Mouse (Mus musculus) midbrain, embryonic 15.5 days (tissue): Measurements from ENCODE around the gene Ncl. TPM values are rescaled to one million over a fixed set of nuclear protein-coding genes. Genes with fewer than 3 reads are reported as not detected.

Source experiments
- ATAC-seq: fragments of 200-750 bp; cut with Nextera tagmentation; replicated peaks from 2 replicates; pipeline ENCODE4 v1.8.0; 2017; ENCODE audit warnings: moderate TSS enrichment
- H3K27ac ChIP-seq: fragments of 300-500 bp; sonication (generic); 2 replicates; pipeline ENCODE4 v1.5.1; 2015; ENCODE audit warnings: mild to moderate bottlenecking, inconsistent platforms
- H3K27me3 ChIP-seq: fragments of 300-500 bp; sonication (generic); replicated peaks from 2 replicates; pipeline ENCODE4 v1.6.1; 2015; ENCODE audit warnings: inconsistent platforms
- H3K36me3 ChIP-seq: fragments of 300-500 bp; sonication (generic); replicated peaks from 2 replicates; pipeline ENCODE4 v1.6.1; 2015; ENCODE audit warnings: inconsistent platforms
- H3K4me1 ChIP-seq: fragments of 300-500 bp; sonication (generic); 2 replicates; pipeline ENCODE4 v1.6.1; 2015; ENCODE audit warnings: inconsistent platforms
- H3K4me2 ChIP-seq: fragments of 300-500 bp; sonication (generic); 2 replicates; pipeline ENCODE4 v1.6.1; 2015; ENCODE audit warnings: inconsistent platforms, mild to moderate bottlenecking, moderate library complexity
- H3K4me3 ChIP-seq: fragments of 300-500 bp; sonication (generic); 2 replicates; pipeline ENCODE4 v1.5.1; 2015; ENCODE audit warnings: mild to moderate bottlenecking, inconsistent platforms
- H3K9ac ChIP-seq: fragments of 300-500 bp; sonication (generic); 2 replicates; pipeline ENCODE4 v1.6.1; 2015; ENCODE audit warnings: mild to moderate bottlenecking, inconsistent platforms
- H3K9me3 ChIP-seq: fragments of 300-500 bp; sonication (generic); 2 replicates; pipeline ENCODE4 v1.6.1; 2016; ENCODE audit warnings: inconsistent platforms
- WGBS: fragments of 180-500 bp; shearing (Covaris S2); methylation state at CpG from one replicate; pipeline ENCODE4 v1.1.7; 2015; ENCODE audit warnings: mixed read lengths; 5-methylcytosine and 5-hydroxymethylcytosine counted together
- polyA plus RNA-seq: library from polyadenylated mRNA; unstranded; fragments of >200 nt; fragmentation: Nextera tagmentation; extraction: Ambion mirVana; gene quantifications from 2 replicates; pipeline ENCODE4 v1.2.1, GENCODE M21; 2015

Ncl gene
- polyA plus RNA-seq, 1 experiment from 2014 or later = 193 TPM

DNA sequence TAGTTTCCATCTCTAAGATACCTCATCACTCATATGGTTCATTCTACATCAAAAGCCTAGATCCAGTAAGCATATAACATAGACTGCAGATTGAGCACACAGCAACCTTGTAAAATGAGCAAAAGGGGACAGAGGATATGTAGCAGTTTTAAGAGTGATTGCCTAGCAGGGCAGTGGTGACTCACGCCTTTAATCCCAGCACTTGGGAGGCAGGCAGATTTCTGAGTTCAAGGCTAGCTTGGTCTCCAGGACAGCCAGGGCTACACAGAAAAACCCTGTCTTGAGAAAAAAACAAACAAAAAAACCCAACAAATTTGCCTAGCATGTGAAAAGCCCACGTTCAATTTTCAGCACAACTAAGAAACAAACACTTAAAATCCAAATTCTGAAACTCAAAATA, 5.0 kb downstream of the Ncl start:
- Histone ChIP-seq H3K9ac (no peak overlapping the region), H3K27me3 (no peaks in the 10 kb centered on the region), H3K4me3 (no peak overlapping the region), H3K4me2 (no peak overlapping the region), H3K27ac (no peak overlapping the region), H3K36me3 (peaks cover 73% of the 10 kb centered on the region), H3K4me1 (peaks cover 14% of the 10 kb centered on the region), H3K9me3 (no peaks in the 10 kb centered on the region)
- no peak for ATAC-seq
- WGBS = 87% methylated on average over 2 of the region's 2 CpGs

DNA sequence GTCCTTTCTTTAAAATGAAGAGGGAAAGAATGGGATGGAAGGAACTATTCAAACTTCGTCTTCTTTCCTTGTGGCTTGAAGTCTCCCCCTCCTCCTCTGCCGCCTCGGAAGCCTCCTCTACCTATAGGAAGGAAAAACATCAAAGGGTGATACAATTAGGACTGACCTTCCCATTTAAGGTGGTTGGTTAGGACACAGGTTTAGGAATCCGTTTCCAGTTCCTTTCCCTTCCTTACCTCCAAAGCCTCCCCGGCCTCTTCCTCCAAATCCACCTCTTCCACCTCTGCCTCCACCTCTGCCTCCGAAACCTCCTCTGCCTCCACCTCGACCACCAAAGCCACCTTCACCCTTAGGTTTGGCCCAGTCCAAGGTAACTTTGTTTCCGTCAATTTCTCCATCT, 8.6 kb downstream of the Ncl start:
- Histone ChIP-seq H3K4me2 (no peak overlapping the region), H3K9ac (no peak overlapping the region), H3K9me3 (no peaks in the 10 kb centered on the region), H3K4me3 (no peak overlapping the region), H3K27ac (no peak overlapping the region), H3K27me3 (no peaks in the 10 kb centered on the region), H3K36me3 (peaks cover 78% of the 10 kb centered on the region), H3K4me1 (no peaks in the 10 kb centered on the region)
- no peak for ATAC-seq
- 90% methylated on average over 8 of the region's 8 CpGs for WGBS

DNA sequence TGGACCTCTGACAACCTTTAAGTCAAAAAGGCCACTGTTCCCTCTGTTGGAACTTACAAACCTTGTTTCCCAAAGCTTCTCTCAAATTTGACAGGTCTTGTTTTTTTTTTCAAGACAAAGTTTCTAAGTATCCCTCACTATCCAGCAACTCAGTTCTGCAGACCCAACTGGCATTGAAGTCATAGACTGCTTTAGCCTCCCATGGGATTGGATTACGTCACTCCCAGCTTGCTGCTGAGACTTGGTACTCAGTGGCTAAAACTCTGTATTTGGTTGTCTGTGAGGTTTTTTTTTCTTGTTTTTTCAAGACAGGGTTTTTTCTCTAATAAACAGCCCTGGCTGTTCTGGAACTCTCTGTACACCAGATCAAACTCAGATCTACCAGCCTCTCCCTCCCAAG, 9.5 kb downstream of the Ncl start:
- H3K4me2 ChIP-seq = no peak overlapping the region
- no peak for ATAC-seq
- no peak overlapping the region for H3K9ac ChIP-seq
- H3K27me3 ChIP-seq = no peaks in the 10 kb centered on the region
- no peak overlapping the region for H3K4me3 ChIP-seq
- no peak overlapping the region for H3K27ac ChIP-seq
- WGBS = 86% methylated on average over 1 of the region's 1 CpGs
- H3K9me3 ChIP-seq = no peaks in the 10 kb centered on the region
- H3K36me3 ChIP-seq = peaks cover 69% of the 10 kb centered on the region
- H3K4me1 ChIP-seq = no peaks in the 10 kb centered on the region

DNA sequence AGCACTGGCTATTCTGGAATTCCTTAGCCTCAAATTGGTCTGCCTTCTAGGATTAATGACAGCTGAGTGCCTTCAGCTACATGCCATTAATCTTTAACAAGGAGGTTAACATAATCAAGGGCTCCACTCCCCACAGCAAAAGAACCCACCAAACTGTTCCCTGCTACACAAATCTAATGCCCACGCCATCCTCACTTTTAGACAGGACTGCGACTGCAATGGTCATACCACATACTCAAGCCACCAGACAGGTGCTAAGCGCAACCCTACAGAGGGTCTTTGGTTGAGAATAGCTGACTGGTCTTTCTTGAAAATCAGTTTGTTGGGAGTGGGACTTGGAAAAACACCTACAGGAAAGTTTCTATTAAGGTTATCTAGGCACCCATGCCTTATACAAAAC, 10.0 kb downstream of the Ncl start:
- Histone ChIP-seq H3K36me3 (peaks cover 64% of the 10 kb centered on the region), H3K9ac (no peak overlapping the region), H3K27me3 (no peaks in the 10 kb centered on the region), H3K4me3 (no peak overlapping the region), H3K9me3 (no peaks in the 10 kb centered on the region), H3K4me2 (no peak overlapping the region), H3K4me1 (no peaks in the 10 kb centered on the region), H3K27ac (no peak overlapping the region)
- ATAC-seq = no peak
- WGBS = 93% methylated on average over 3 of the region's 3 CpGs

DNA sequence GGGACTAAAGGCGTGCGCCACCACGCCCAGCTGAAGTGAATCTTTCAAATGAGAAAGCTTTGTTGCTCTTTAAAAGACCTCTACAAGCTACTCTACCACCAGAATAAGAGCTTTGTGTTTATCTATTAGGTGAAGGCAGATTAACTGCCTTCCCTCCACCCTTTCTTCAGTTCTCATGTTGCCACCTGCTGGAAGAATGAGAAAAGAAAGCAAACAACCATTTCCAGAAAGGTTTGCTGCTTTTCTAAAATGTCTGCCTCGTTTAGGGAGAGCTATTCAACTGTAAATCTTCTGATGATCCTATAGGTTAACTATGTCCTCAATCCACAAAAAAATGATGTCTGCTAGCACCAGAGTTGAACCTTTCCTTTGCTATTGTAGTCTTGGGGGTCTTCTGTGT, 10.4 kb downstream of the Ncl start:
- no peak overlapping the region for H3K27ac ChIP-seq
- H3K4me3 ChIP-seq = no peak overlapping the region
- no peaks in the 10 kb centered on the region for H3K9me3 ChIP-seq
- no peak overlapping the region for H3K9ac ChIP-seq
- H3K36me3 ChIP-seq = peaks cover 60% of the 10 kb centered on the region
- WGBS = 73% methylated on average over 4 of the region's 4 CpGs
- H3K4me1 ChIP-seq = no peaks in the 10 kb centered on the region
- H3K4me2 ChIP-seq = no peak overlapping the region
- no peak for ATAC-seq
- no peaks in the 10 kb centered on the region for H3K27me3 ChIP-seq

DNA sequence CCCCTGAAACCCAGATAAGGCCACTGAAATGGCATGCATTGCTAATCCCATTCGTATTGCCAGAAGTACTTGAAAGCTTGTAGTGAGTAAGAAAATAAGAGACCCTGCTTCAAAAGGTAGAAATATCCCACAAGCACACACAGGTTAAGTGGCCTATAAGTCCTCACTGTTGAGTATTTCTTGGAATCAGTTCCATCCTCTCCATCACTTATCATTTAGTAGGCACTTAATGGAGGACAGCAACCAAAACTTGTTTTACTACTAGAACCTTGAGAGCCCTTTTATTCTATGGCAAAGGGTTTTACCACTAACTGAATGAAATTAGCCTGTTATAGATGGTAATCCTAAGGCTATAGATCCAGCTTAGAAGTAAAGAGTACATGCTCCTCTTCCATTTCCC, 11.1 kb downstream of the Ncl start:
- no peaks in the 10 kb centered on the region for H3K9me3 ChIP-seq
- 67% methylated on average over 1 of the region's 1 CpGs for WGBS
- H3K27me3 ChIP-seq = no peaks in the 10 kb centered on the region
- no peak overlapping the region for H3K4me3 ChIP-seq
- no peak overlapping the region for H3K4me2 ChIP-seq
- no peak for ATAC-seq
- H3K9ac ChIP-seq = no peak overlapping the region
- no peaks in the 10 kb centered on the region for H3K4me1 ChIP-seq
- peaks cover 53% of the 10 kb centered on the region for H3K36me3 ChIP-seq
- no peak overlapping the region for H3K27ac ChIP-seq

DNA sequence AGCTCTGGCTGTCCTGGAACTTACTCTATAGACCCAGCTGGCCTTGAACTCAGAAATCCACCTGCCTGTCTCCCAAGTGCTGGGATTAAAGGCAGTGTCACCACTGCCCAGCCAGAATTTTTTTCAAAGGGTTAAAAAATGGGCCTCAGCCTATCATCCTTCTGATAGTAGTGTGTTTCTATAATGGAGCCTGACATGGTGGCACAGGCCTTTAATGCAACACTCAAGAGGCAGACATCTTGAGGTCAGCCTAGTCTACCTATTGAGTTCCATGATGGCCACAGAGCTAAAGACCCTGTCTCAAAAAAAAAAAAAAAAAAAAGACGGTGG, 11.5 kb downstream of the Ncl start:
- Histone ChIP-seq H3K9me3 (no peaks in the 10 kb centered on the region), H3K4me3 (no peak overlapping the region), H3K9ac (no peak overlapping the region), H3K4me2 (no peak overlapping the region), H3K27me3 (no peaks in the 10 kb centered on the region), H3K4me1 (no peaks in the 10 kb centered on the region), H3K27ac (no peak overlapping the region), H3K36me3 (peaks cover 50% of the 10 kb centered on the region)
- no peak for ATAC-seq
- WGBS = 43% methylated on average over 1 of the region's 1 CpGs

DNA sequence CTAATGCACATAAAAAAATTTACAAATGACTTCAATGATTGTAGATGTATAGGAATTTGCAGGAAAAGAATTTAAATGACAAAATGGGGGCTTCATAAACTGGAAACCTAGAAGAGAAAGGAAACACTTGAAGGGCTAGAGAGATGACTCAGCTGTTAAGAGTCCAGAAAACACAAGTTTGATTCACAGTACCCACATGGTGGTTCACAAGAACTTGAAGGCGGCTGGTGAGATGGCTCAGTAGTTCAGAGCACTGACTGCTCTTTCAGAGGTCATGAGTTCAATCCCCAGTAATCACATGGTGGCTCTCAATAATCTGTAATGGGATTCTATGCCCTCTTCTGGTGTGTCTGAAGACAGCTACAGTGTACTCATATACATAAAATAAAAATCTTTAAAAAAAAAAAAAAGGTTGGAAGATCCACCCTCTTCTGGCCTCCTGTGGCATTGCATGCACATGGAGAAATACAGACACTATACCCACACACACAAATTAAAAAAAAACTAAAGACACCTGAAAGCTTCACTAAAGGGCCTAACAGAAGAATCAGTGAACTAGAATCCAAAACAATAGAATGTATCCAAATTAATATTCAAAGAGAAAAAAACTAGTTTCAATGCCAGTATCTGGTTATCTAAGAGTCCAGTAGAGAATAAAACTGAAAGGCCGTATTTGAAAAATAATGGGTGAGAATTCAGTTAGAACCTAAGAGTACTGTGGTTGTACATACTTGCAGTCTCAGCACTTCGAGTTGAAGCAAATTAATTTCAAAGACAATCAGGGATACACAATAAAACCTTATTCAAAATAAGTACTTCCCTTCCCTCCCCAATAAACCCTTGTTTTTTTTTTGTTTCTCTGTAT, 12.1 kb downstream of the Ncl start:
- Histone ChIP-seq H3K4me3 (no peak overlapping the region), H3K9me3 (no peaks in the 10 kb centered on the region), H3K36me3 (peaks cover 45% of the 10 kb centered on the region), H3K27me3 (no peaks in the 10 kb centered on the region), H3K27ac (no peak overlapping the region), H3K4me1 (no peaks in the 10 kb centered on the region), H3K4me2 (no peak overlapping the region), H3K9ac (no peak overlapping the region)
- no peak for ATAC-seq
- 89% methylated on average over 3 of the region's 3 CpGs for WGBS

DNA sequence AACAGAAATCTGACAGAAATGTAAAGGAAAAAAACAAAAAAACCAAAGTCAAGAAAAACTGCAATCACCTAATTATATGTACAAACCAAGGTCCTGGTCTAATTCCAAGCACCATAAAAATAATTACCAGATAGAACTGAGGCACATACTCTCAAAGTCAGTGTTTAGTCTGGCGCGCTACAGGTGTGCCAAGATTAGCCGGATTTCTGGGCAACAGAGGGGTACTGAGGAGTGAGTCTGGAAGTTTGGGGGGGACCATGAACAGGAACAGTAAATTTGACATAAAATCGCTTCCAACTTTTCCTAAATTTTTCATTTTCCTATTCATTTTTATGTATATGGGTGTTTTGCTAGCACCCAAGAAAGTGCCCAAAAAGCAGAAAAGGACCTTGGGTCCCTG, 13.2 kb downstream of the Ncl start:
- 92% methylated on average over 4 of the region's 4 CpGs for WGBS
- no peaks in the 10 kb centered on the region for H3K4me1 ChIP-seq

DNA sequence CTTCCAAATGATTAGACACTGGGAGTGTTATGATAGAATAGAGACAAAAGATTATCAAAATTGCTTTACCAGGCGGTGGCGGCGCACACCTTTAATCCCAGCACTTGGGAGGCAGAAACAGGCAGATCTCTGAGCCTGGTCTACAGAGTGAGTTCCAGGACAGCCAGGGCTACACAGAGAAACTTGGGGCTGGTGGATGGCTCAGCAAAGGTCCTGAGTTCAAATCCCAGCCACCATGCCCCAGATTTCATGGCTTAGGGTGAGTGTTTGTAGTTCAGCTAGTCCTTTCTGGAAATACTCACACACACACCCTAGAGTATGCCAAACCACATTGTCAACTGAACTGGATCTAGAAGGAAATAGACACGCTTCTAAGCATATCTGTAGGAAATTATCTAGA, 14.1 kb downstream of the Ncl start:
- Histone ChIP-seq H3K4me1 (no peaks in the 10 kb centered on the region), H3K4me2 (no peak overlapping the region), H3K27me3 (no peaks in the 10 kb centered on the region), H3K9ac (no peak overlapping the region), H3K4me3 (no peak overlapping the region), H3K36me3 (peaks cover 25% of the 10 kb centered on the region), H3K9me3 (no peaks in the 10 kb centered on the region), H3K27ac (no peak overlapping the region)
- no peak for ATAC-seq
- WGBS = 94% methylated on average over 4 of the region's 4 CpGs

More for the DNA sequence above, 13.2 kb downstream of the Ncl start:
- H3K36me3 ChIP-seq = peaks cover 34% of the 10 kb centered on the region
- no peaks in the 10 kb centered on the region for H3K9me3 ChIP-seq
- no peak overlapping the region for H3K4me2 ChIP-seq
- ATAC-seq = no peak
- H3K4me3 ChIP-seq = no peak overlapping the region
- H3K9ac ChIP-seq = no peak overlapping the region
- H3K27ac ChIP-seq = no peak overlapping the region
- no peaks in the 10 kb centered on the region for H3K27me3 ChIP-seq

DNA sequence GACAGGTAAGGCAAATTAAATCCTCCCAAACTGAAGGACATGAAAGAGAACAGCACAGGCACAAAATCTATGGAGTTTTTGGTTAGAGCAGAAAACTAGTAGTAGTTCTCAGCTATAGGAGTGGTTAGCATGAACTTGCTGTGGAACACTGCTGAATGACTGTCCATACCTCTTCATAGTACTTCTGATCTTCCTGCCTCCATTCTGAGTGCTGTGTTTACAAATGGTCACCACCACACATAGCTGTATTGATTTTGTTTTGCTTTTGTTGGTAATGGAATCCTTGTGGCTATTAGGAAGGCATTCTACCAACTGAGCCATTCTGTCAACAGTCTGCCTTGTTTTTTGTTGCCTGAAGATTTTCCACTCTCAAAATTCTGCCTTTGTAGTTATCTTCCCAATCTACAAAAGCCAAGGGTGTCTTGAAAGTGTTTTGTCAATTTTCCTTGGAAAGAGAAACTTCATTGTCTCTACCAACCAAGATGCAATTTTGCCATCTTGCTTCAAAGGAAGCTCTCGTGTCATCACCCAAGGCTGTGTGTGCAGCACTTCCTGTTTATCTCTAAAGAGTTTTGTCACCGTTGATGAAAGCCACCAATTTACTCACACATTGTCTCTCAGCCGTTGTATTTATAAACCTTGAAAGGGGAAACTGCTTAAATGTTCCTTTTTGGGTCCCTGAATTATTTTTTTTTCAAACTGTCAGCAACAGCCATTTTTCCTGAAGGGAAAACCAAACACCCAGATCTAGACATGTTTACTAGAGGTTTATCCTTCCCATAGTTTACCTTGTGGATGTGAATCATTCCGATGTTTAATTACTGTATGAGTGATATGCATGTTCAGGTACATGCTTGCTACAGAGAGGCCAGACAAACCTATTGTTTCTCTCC, 15.0 kb downstream of the Ncl start:
- H3K27ac ChIP-seq = no peak overlapping the region
- no peak overlapping the region for H3K4me2 ChIP-seq
- H3K27me3 ChIP-seq = no peaks in the 10 kb centered on the region
- H3K4me1 ChIP-seq = no peaks in the 10 kb centered on the region
- no peak overlapping the region for H3K4me3 ChIP-seq
- no peak for ATAC-seq
- peaks cover 17% of the 10 kb centered on the region for H3K36me3 ChIP-seq
- no peaks in the 10 kb centered on the region for H3K9me3 ChIP-seq
- no peak overlapping the region for H3K9ac ChIP-seq
- 80% methylated on average over 4 of the region's 4 CpGs for WGBS

DNA sequence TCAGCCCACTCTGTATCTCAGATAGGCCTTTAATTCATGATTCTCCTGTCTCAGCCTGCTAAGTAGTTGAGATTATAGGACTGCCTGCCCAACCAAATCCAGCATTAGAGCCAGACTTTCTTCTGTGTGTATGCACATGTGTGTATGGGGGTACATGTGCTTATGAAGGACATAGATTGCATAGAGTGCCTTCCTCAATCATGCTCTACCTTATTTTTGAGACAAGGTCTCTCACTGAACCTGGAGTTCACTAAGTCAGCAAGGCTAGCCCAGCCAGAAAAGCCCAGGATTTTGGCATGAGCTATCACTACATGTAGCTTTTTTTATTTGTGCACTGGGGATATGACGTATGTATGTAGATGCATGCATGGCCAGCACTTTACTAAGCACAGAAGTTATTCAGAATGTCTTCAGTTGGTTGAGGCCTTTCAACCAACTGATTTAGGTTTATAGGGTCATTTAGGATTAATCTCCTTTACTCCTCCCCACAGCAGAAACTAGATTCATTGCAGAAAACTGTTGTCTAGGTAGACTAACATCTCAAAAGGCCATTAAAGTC, 16.0 kb downstream of the Ncl start:
- no peak for ATAC-seq
- Histone ChIP-seq H3K4me2 (no peak overlapping the region), H3K36me3 (peaks cover 8% of the 10 kb centered on the region; the same call in 1 of the 2 replicates), H3K27me3 (no peaks in the 10 kb centered on the region), H3K9me3 (no peaks in the 10 kb centered on the region), H3K9ac (no peak overlapping the region), H3K4me1 (no peaks in the 10 kb centered on the region), H3K27ac (no peak overlapping the region), H3K4me3 (no peak overlapping the region)
- 94% methylated on average over 1 of the region's 1 CpGs for WGBS
